Mouse (Mus musculus) stomach, embryonic 15.5 days (tissue): Measurements from ENCODE around the gene Exosc8. TPM values are rescaled to one million over a fixed set of nuclear protein-coding genes. Genes with fewer than 3 reads are reported as not detected.

Source experiments
- ATAC-seq: fragments of 200-750 bp; cut with Nextera tagmentation; 2 replicates; pipeline ENCODE4 v1.8.0; 2017; ENCODE audit warnings: low read depth, moderate number of reproducible peaks, moderate TSS enrichment; ENCODE audit not compliant: insufficient read depth, low FRiP score
- H3K27ac ChIP-seq: fragments of 300-500 bp; sonication (generic); 2 replicates; pipeline ENCODE4 v1.5.1; 2015; ENCODE audit warnings: mild to moderate bottlenecking, inconsistent platforms
- H3K27me3 ChIP-seq: fragments of 300-500 bp; sonication (generic); replicated peaks from 2 replicates; pipeline ENCODE4 v1.6.1; 2015; ENCODE audit warnings: inconsistent platforms
- H3K36me3 ChIP-seq: fragments of 300-500 bp; sonication (generic); 2 replicates; pipeline ENCODE4 v1.6.1; 2015; ENCODE audit warnings: inconsistent platforms
- H3K4me1 ChIP-seq: fragments of 300-500 bp; sonication (generic); 2 replicates; pipeline ENCODE4 v1.6.1; 2015; ENCODE audit warnings: inconsistent platforms
- H3K4me2 ChIP-seq: fragments of 300-500 bp; sonication (generic); 2 replicates; pipeline ENCODE4 v1.6.1; 2015; ENCODE audit warnings: mild to moderate bottlenecking, inconsistent platforms
- H3K4me3 ChIP-seq: fragments of 300-500 bp; sonication (generic); replicated peaks from 2 replicates; pipeline ENCODE4 v1.5.1; 2015; ENCODE audit warnings: inconsistent platforms
- H3K9ac ChIP-seq: fragments of 300-500 bp; sonication (generic); 2 replicates; pipeline ENCODE4 v1.6.1; 2015; ENCODE audit warnings: inconsistent platforms
- H3K9me3 ChIP-seq: fragments of 300-500 bp; sonication (generic); 2 replicates; pipeline ENCODE4 v1.6.1; 2016; ENCODE audit warnings: inconsistent platforms
- WGBS: fragments of 180-500 bp; shearing (Covaris S2); methylation state at CpG from one replicate; pipeline ENCODE4 v1.1.7; 2015; 5-methylcytosine and 5-hydroxymethylcytosine counted together
- polyA plus RNA-seq: library from polyadenylated mRNA; unstranded; fragments of >200 nt; fragmentation: Nextera tagmentation; extraction: Ambion mirVana; gene quantifications from 2 replicates; pipeline ENCODE4 v1.2.1, GENCODE M21; 2015

The Exosc8 gene
- polyA plus RNA-seq, 1 experiment from 2014 or later = 104 TPM

DNA sequence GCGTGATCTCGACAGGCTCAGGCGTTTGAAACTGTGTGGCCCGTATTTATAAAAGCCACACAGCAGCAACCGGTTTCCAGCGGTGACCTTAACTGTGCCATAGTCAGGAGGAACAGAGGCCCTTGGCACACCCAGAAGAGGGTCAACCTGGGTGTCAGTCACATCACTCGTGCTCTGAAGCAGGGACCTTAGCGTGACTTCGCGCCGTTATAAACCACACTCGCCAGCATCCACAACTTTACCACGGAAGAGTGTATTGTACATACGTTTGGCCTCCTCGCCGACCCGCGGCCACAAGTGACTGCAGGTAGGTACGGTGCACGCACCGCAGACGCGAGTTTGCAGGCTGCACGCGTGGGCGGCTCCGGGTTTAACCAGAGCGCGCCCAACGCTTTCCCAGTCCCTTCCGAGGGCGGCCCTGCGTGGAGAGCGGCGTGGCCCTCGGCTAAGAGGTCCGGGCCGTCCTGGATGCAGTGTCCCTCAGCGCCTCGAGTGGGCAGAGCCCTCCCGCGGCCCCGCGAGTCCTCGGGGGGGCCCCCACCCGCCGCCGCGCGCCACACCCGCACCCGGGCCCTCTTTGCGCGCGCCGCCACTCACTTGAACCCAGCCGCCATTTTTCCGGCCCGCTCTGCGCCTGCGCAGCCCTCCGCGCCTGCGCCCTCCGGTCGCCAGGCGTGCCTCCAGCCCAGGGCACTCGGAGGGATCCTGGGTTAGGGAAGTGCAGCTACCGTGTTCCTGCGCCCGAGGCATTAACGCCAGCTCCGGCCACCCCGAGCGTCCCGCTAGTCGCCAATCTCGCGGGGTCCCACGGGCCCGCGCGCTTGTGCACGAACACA lies 564 bp downstream of the Exosc8 start:
- peak overlapping the region; percentile 72 for H3K4me3 ChIP-seq
- 0 out of 2 replicates have a peak, but pooled peaks cover 2% of the 10 kb centered on the region for H3K4me1 ChIP-seq
- H3K36me3 ChIP-seq = peaks cover 21% of the 10 kb centered on the region
- WGBS = under 1% methylated on average over 83 of the region's 84 CpGs
- H3K9ac ChIP-seq = peak overlapping the region; percentile 92
- H3K27me3 ChIP-seq = no peaks in the 10 kb centered on the region
- peak; percentile 92 for ATAC-seq
- no peaks in the 10 kb centered on the region for H3K9me3 ChIP-seq
- H3K27ac ChIP-seq = peak overlapping the region; percentile 100
- peak overlapping the region; percentile 73 for H3K4me2 ChIP-seq

DNA sequence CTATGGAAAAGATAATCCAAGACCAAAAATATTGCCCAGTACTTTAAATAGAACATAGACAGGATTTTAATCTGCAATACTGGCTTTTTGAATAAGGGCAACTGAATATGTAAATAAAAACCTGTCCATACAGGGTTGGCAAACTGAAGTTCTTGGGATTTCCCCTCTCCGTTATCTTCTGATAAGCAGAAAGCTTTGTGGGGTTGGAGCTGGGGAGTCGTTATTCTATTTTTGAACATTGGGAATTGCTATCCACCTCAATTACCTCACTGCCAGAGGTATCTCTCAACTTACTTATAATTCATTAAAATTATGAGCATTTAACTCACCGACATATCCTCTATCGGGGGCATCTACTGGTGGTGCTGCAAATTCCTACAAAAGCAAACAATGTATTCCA lies 2.8 kb downstream of the Exosc8 start:
- Histone ChIP-seq H3K27ac (no peak overlapping the region), H3K36me3 (peaks cover 32% of the 10 kb centered on the region), H3K9ac (no peak overlapping the region), H3K9me3 (no peaks in the 10 kb centered on the region), H3K27me3 (no peaks in the 10 kb centered on the region), H3K4me2 (no peak overlapping the region), H3K4me1 (0 out of 2 replicates have a peak, but pooled peaks cover 2% of the 10 kb centered on the region), H3K4me3 (no peak overlapping the region)
- no peak for ATAC-seq
- WGBS = 79% methylated on average over 4 of the region's 4 CpGs

DNA sequence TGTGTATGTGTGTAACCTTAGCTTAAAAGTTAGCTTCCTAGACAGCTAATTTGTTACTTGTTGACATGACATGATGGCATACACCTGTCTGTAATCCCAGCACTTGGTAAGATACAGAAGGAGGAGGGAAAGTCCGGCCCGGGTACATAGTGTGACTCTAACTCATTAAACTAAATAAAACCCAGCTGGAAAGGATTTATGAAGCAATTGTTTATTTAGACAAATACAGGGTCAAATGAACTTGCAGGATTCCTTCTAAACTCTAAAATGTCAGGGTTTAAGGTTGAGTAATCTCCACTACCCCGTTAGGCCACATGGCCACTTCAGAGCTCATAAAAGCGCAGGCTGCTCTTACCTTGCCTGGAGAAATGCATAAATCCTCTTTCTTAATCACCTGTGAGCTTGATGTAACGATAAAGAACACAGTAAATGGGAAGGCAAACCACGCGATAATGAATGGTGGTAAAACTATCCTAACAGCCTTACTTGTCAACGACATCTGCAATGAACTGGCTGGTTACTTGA lies 3.5 kb downstream of the Exosc8 start:
- 52% methylated on average over 8 of the region's 8 CpGs for WGBS
- ATAC-seq = no peak
- no peak overlapping the region for H3K4me3 ChIP-seq
- no peak overlapping the region for H3K27ac ChIP-seq
- no peaks in the 10 kb centered on the region for H3K9me3 ChIP-seq
- H3K36me3 ChIP-seq = peaks cover 39% of the 10 kb centered on the region
- no peak overlapping the region for H3K4me2 ChIP-seq
- H3K27me3 ChIP-seq = no peaks in the 10 kb centered on the region
- 0 out of 2 replicates have a peak, but pooled peaks cover 2% of the 10 kb centered on the region for H3K4me1 ChIP-seq
- H3K9ac ChIP-seq = no peak overlapping the region

DNA sequence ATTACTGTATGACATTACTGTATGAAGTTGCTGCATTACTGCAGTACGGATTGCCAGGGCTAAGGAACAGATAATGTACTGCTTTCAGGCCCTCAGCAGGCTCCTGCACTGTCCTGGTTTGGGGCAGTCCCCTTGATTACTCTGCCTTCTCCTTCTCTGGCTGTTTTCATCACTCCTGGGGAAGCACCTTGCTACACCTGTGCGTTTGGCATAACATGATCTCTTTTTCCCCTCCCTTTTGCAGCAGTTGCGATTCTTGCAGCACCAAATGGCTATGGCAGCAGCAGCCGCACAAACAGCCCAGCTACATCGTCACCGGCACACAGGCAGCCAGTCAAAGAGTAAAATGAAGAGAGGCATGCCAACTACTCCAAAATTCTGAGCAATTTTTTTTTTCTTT lies 7.1 kb downstream of the Exosc8 start:
- Histone ChIP-seq H3K27me3 (no peaks in the 10 kb centered on the region), H3K9ac (no peak overlapping the region), H3K4me3 (no peak overlapping the region), H3K4me2 (no peak overlapping the region), H3K4me1 (no peaks in the 10 kb centered on the region), H3K27ac (no peak overlapping the region), H3K9me3 (no peaks in the 10 kb centered on the region), H3K36me3 (peaks cover 46% of the 10 kb centered on the region)
- no peak for ATAC-seq
- 92% methylated on average over 6 of the region's 6 CpGs for WGBS

DNA sequence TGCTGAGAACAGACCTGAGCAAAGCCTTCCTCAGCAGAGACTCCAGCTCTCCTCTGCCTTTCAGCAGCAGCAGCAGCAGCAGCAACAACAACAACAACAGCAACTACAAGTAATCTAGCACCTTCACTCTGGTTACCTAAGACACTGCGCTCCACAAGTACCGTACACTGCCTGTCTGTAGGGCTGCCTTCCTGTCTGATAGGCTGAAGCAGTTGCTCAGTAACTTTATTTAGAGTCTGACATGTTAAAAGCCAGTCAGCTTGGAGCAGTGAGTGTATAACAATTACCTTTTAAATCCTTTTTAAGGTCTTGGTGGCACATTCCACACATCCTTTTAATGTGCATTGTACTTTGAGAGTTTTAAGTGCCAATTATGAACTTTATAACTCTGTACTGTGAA lies 7.6 kb downstream of the Exosc8 start:
- H3K4me1 ChIP-seq = no peaks in the 10 kb centered on the region
- no peak overlapping the region for H3K4me2 ChIP-seq
- H3K36me3 ChIP-seq = peaks cover 46% of the 10 kb centered on the region
- H3K9me3 ChIP-seq = no peaks in the 10 kb centered on the region
- H3K27me3 ChIP-seq = no peaks in the 10 kb centered on the region
- ATAC-seq = no peak
- WGBS = 90% methylated on average over 2 of the region's 2 CpGs
- H3K4me3 ChIP-seq = no peak overlapping the region
- H3K9ac ChIP-seq = no peak overlapping the region
- no peak overlapping the region for H3K27ac ChIP-seq

DNA sequence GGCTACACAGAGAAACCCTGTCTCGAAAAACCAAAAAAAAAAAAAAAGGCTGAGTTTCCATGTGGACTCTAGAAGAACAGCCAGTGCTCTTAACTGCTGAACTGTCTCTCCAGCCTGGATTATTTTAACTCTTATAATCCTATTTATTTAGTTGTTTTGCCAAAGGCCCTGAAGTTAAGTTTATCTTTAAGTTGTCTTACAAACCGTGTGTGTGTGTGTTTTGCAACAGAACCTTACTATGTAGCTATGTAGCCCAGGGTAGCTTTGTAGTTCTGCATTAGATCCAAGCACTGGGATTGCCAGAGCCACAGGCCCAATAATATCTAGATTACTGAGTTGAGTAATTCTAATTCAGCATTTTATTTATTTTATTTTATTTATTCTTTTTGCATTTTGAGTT lies 9.8 kb downstream of the Exosc8 start:
- H3K4me3 ChIP-seq = no peak overlapping the region
- peaks cover 53% of the 10 kb centered on the region for H3K36me3 ChIP-seq
- no peaks in the 10 kb centered on the region for H3K27me3 ChIP-seq
- H3K4me1 ChIP-seq = no peaks in the 10 kb centered on the region
- ATAC-seq = no peak
- H3K27ac ChIP-seq = no peak overlapping the region
- no peaks in the 10 kb centered on the region for H3K9me3 ChIP-seq
- H3K9ac ChIP-seq = no peak overlapping the region
- no peak overlapping the region for H3K4me2 ChIP-seq
- WGBS = 82% methylated on average over 2 of the region's 2 CpGs

DNA sequence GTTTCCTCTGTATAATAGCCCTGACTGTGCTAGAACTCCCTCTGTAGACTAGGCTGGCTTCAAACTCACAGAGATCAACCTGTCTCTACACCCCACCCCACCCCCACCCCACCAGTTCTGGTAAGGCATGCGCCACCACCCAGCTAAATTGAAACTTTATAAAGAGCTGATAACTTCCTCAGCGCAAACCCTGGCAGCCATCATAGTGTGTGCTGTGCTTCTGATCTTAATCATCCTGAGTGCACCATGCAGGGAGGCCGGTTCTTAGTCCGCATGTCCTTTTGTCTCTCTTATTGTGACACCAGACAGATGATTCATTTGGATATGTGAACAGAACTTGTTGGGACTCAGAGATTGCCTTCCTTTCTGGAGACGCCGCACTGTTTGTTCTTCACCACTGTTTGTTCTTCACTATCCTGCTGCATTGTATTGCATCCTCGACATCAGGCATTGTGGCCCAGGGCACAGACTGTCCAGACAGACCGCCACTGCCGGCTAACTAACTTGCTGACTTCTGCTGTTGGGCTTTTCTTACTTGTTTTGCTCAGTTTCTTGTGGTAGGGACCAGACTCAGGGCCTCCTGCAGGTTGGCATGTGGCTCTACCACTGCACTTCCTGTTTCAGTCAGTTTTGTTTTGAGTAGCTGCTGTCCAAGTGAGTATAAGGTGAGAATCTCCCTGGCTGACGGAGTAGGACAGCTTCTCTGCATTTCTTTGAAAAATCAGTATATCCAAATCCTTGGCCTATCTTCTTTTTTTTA lies 11.3 kb downstream of the Exosc8 start:
- no peaks in the 10 kb centered on the region for H3K9me3 ChIP-seq
- H3K9ac ChIP-seq = no peak overlapping the region
- no peak overlapping the region for H3K27ac ChIP-seq
- WGBS = 71% methylated on average over 10 of the region's 10 CpGs
- H3K36me3 ChIP-seq = peaks cover 40% of the 10 kb centered on the region
- no peaks in the 10 kb centered on the region for H3K27me3 ChIP-seq
- H3K4me3 ChIP-seq = no peak overlapping the region
- no peaks in the 10 kb centered on the region for H3K4me1 ChIP-seq
- ATAC-seq = no peak
- no peak overlapping the region for H3K4me2 ChIP-seq

DNA sequence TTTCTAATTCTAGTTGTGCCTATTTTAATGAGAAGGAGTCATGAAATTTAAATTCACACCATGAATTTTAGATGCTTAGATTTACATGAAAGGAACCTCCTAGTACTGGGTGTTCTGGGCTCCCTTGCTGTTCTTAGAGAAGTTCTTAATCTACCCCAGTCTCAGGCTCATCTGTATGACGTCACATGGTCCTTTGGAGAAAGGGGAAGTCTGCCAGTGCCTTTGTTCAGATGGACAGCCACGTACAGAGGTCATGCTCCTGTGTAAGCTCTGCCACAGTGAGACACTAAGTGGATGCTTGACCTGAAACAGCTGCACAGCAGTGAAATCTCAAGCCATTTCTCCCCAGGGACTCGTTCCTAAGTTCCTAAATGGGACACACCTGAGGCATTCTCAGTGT lies 16.2 kb downstream of the Exosc8 start:
- H3K4me2 ChIP-seq = no peak overlapping the region
- H3K36me3 ChIP-seq = peaks cover 49% of the 10 kb centered on the region
- 66% methylated on average over 3 of the region's 3 CpGs for WGBS
- ATAC-seq = no peak
- H3K4me1 ChIP-seq = no peaks in the 10 kb centered on the region
- H3K4me3 ChIP-seq = no peak overlapping the region
- no peak overlapping the region for H3K27ac ChIP-seq
- no peaks in the 10 kb centered on the region for H3K9me3 ChIP-seq
- no peaks in the 10 kb centered on the region for H3K27me3 ChIP-seq
- no peak overlapping the region for H3K9ac ChIP-seq

DNA sequence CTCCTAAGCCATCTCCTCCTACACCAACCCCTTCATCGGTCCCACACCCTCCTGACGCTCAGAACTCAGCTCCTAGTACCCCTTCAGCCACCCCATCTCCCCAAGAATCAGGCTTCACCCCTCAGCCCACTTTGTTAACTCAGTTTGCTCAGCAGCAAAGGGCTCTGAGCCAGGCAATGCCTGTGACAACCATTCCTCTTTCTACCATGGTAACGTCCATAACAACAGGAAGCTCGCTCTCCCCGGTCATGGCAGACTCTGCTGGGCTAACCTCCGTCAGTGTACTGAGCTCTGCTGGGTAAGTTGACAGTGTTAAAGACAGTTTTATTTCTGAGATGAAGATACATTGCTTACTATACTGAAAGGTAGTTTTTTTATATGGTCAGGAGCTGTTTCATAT lies 17.8 kb downstream of the Exosc8 start:
- no peak for ATAC-seq
- Histone ChIP-seq H3K36me3 (peaks cover 47% of the 10 kb centered on the region), H3K27me3 (no peaks in the 10 kb centered on the region), H3K4me2 (no peak overlapping the region), H3K9ac (no peak overlapping the region), H3K9me3 (no peaks in the 10 kb centered on the region), H3K27ac (no peak overlapping the region), H3K4me1 (no peaks in the 10 kb centered on the region), H3K4me3 (no peak overlapping the region)
- 87% methylated on average over 6 of the region's 6 CpGs for WGBS

DNA sequence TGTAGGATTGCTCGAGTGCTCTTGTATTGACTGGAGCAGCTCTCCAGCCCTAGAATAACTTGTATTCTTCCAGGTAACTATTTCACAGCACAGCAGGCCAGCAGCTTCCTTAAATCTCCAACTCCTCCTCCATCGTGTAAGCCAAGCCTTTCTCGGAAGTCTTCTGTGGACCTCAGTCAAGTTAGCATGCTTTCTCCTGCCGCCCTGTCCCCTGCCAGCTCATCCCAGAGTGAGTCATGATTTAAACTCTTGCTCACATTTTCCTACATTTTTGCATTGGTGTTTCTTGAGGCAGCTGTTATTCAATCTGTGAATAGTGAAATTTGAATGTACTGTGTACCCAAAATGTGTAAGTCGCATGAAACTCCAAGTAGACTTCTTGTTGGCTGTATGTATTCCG lies 19.7 kb downstream of the Exosc8 start:
- no peak for ATAC-seq
- 91% methylated on average over 6 of the region's 6 CpGs for WGBS
- H3K36me3 ChIP-seq = peaks cover 43% of the 10 kb centered on the region

DNA sequence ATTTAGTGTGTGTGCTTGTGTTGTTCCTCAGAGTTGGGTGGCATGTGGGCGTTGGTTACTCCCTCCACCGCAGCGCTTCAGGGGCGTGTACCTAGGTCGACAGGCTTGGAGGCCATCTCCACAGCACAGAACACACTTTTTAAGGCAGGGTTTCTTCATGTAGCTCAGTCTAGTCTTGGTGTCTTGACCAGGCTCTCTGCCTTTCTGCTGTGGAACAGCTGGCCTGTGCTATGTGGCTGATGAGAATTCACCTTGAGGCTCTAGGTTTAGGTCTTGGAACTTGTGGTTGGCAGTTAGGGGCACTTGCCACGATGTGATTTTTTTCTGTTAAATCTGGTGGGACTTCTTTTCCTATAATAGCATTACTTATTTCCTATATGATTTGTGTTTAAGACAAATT lies 20.9 kb downstream of the Exosc8 start, which contains the start of gene Gm21958:
Gm21958 (minus strand) TSS at position 101 of the 400 bp plus-strand sequence.
- Histone ChIP-seq H3K4me1 (no peaks in the 10 kb centered on the region), H3K4me3 (no peak within 1 kb of the TSS), H3K9me3 (no peaks in the 10 kb centered on the region), H3K9ac (no peak within 1 kb of the TSS), H3K4me2 (no peak within 1 kb of the TSS), H3K27ac (no peak within 1 kb of the TSS), H3K36me3 (peaks cover 50% of the 10 kb centered on the region), H3K27me3 (no peaks in the 10 kb centered on the region)
- WGBS = 93% methylated on average over 6 of the region's 6 CpGs
- no peak for ATAC-seq

More for the DNA sequence above, 19.7 kb downstream of the Exosc8 start:
- Histone ChIP-seq H3K27me3 (no peaks in the 10 kb centered on the region), H3K4me3 (no peak overlapping the region), H3K4me1 (no peaks in the 10 kb centered on the region), H3K9ac (no peak overlapping the region), H3K4me2 (no peak overlapping the region), H3K9me3 (no peaks in the 10 kb centered on the region), H3K27ac (no peak overlapping the region)

DNA sequence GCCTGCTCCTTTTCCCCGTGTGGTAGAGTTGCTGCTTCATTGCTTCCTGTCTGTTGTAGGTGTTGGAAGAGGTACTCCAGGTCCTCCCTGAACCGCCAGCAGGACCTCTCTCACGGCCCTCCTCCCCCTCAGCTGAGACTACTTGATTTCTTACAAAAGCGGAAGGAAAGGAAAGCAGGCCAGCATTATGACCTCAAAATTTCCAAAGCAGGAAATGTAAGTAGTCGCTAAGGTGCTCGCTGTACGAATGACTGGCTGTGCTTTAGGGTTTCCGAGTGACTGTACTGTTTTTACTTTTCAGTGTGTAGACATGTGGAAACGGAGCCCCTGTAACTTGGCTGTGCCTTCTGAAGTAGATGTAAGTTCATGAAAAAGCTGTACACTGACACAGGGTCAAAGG lies 26.2 kb downstream of the Exosc8 start:
- H3K36me3 ChIP-seq = peaks cover 44% of the 10 kb centered on the region

More for the DNA sequence above, 26.2 kb downstream of the Exosc8 start:
- Histone ChIP-seq H3K27ac (no peak overlapping the region), H3K4me2 (no peak overlapping the region), H3K9ac (no peak overlapping the region), H3K9me3 (no peaks in the 10 kb centered on the region), H3K4me3 (no peak overlapping the region), H3K4me1 (no peaks in the 10 kb centered on the region), H3K27me3 (no peaks in the 10 kb centered on the region)
- ATAC-seq = no peak
- 81% methylated on average over 9 of the region's 9 CpGs for WGBS
